Mouse (Mus musculus) hindbrain, embryonic 16.5 days (tissue): Measurements from ENCODE around the gene Rbm34. TPM values are rescaled to one million over a fixed set of nuclear protein-coding genes. Genes with fewer than 3 reads are reported as not detected.
A peak's percentile ranks its signal among the peaks of the same experiment; 100 is the strongest.

Experiments
- ATAC-seq: fragments of 200-750 bp; cut with Nextera tagmentation; 2 replicates; pipeline ENCODE4 v1.8.0; 2017; ENCODE audit warnings: moderate TSS enrichment, moderate library complexity
- H3K27ac ChIP-seq: fragments of 300-500 bp; sonication (generic); 2 replicates; pipeline ENCODE4 v1.5.1; 2014; ENCODE audit warnings: low read depth, mild to moderate bottlenecking, control low read depth, low read length, moderate library complexity
- H3K27me3 ChIP-seq: fragments of 300-500 bp; sonication (generic); replicated peaks from 2 replicates; pipeline ENCODE4 v1.6.1; 2014; ENCODE audit warnings: low read length; ENCODE audit not compliant: control insufficient read depth, insufficient read depth
- H3K36me3 ChIP-seq: fragments of 300-500 bp; sonication (generic); 2 replicates; pipeline ENCODE4 v1.6.1; 2014; ENCODE audit warnings: mild to moderate bottlenecking, low read length, moderate library complexity, mixed read lengths; ENCODE audit not compliant: control insufficient read depth, insufficient read depth
- H3K4me1 ChIP-seq: fragments of 300-500 bp; sonication (generic); 2 replicates; pipeline ENCODE4 v1.6.1; 2014; ENCODE audit warnings: low read depth, low read length; ENCODE audit not compliant: control insufficient read depth, insufficient read depth
- H3K4me2 ChIP-seq: fragments of 300-500 bp; sonication (generic); 2 replicates; pipeline ENCODE4 v1.6.1; 2014; ENCODE audit warnings: mild to moderate bottlenecking, low read length, control low read depth, moderate library complexity
- H3K4me3 ChIP-seq: fragments of 300-500 bp; sonication (generic); 2 replicates; pipeline ENCODE4 v1.5.1; 2014; ENCODE audit warnings: mild to moderate bottlenecking, low read length, control low read depth, moderate library complexity
- H3K9ac ChIP-seq: fragments of 300-500 bp; sonication (generic); 2 replicates; pipeline ENCODE4 v1.6.1; 2014; ENCODE audit warnings: low read depth, mild to moderate bottlenecking, control low read depth, low read length, moderate library complexity
- H3K9me3 ChIP-seq: fragments of 300-500 bp; sonication (generic); 2 replicates; pipeline ENCODE4 v1.6.1; 2014; ENCODE audit warnings: mild to moderate bottlenecking, low read length, moderate library complexity; ENCODE audit not compliant: control insufficient read depth
- WGBS: fragments of 180-500 bp; shearing (Covaris S2); extraction: QIAGEN DNeasy Blood & Tissue Kit; methylation state at CpG from one replicate; pipeline ENCODE4 v1.1.7; 2014; 5-methylcytosine and 5-hydroxymethylcytosine counted together
- polyA plus RNA-seq: library from polyadenylated mRNA; unstranded; fragments of >200 nt; fragmentation: Nextera tagmentation; extraction: Ambion mirVana; gene quantifications from 2 replicates; pipeline ENCODE4 v1.2.1, GENCODE M21; 2015

Rbm34 gene
- polyA plus RNA-seq, 1 experiment from 2014 or later = 20.5 TPM

DNA sequence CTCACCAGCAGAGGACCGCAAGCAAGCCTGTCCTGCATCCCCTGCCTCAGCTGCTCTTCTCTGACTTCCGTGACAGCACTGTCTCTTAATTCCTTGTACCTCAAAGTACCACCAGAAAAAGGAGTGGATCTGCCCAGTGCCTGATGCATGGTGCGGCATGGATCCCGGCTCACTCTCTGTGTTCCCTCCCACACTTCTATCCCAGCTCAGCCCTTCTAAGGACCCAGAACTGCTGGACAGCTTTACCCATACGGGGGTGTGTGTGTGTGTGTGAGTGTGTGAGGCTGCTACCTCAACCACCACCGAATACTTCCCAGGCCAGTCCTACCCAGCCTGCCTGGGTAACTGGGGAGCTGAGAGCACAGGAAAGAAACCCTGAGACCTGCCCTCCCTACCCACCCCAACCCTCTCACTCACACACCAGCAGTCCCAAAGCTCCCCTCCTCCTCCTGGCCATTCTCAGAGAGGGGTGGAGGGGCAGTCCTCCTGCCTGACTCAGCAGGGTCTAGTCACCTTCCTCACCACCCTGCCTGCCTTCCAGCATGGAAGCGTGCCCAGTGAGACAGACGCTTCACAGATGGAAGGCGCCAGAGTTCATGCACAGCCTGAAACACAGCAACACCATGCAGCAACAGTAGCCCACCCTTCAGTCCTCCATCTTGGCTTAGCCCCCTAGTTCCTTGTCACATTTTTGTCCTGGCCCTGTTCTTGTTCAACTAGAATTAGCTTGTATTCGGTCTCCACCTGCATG is 41.9 kb downstream of the Rbm34 start:
- Histone ChIP-seq H3K9ac (no peak overlapping the region), H3K4me3 (no peak overlapping the region), H3K4me1 (no peaks in the 10 kb centered on the region), H3K4me2 (no peak overlapping the region), H3K27me3 (no peaks in the 10 kb centered on the region), H3K27ac (no peak overlapping the region), H3K9me3 (no peaks in the 10 kb centered on the region), H3K36me3 (peaks cover 8% of the 10 kb centered on the region)
- ATAC-seq = peak; percentile 41
- WGBS = 89% methylated on average over 10 of the region's 10 CpGs

DNA sequence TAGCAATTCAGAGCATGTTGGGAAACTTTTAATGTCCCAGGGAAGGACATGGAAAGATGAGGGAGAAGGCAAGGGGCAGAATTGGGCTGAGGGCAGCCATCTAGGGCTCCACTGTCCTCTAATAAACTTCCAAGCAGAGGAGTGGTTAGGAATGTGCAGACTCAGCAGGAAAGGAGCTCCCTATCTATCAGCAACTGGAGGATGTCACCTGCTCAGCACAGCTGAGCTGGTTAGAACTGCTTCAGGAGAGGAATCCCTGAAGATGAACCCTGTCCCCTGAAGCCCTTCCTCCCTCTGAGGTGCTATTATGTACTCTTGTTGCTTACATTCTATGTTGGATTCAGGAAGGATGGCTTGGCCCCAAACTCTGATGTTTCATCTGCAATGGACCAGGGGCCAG is 42.8 kb downstream of the Rbm34 start:
- no peaks in the 10 kb centered on the region for H3K9me3 ChIP-seq
- no peak for ATAC-seq

GRCm38 (mm10) chr8:126927058-126927457 is 43.8 kb downstream of the Rbm34 start:
- WGBS = 56% methylated on average over 1 of the region's 1 CpGs
- peaks cover under 1% of the 10 kb centered on the region; the same call in 1 of the 2 replicates for H3K36me3 ChIP-seq
- no peak overlapping the region for H3K27ac ChIP-seq
- no peak overlapping the region for H3K4me2 ChIP-seq
- no peaks in the 10 kb centered on the region for H3K9me3 ChIP-seq
- H3K4me3 ChIP-seq = no peak overlapping the region
- no peaks in the 10 kb centered on the region for H3K27me3 ChIP-seq
- ATAC-seq = no peak
- H3K9ac ChIP-seq = no peak overlapping the region
- no peaks in the 10 kb centered on the region for H3K4me1 ChIP-seq

More for the DNA sequence above, 42.8 kb downstream of the Rbm34 start:
- Histone ChIP-seq H3K4me2 (no peak overlapping the region), H3K27me3 (no peaks in the 10 kb centered on the region), H3K27ac (no peak overlapping the region), H3K9ac (no peak overlapping the region), H3K36me3 (peaks cover 3% of the 10 kb centered on the region; the same call in 1 of the 2 replicates), H3K4me3 (no peak overlapping the region), H3K4me1 (no peaks in the 10 kb centered on the region)

DNA sequence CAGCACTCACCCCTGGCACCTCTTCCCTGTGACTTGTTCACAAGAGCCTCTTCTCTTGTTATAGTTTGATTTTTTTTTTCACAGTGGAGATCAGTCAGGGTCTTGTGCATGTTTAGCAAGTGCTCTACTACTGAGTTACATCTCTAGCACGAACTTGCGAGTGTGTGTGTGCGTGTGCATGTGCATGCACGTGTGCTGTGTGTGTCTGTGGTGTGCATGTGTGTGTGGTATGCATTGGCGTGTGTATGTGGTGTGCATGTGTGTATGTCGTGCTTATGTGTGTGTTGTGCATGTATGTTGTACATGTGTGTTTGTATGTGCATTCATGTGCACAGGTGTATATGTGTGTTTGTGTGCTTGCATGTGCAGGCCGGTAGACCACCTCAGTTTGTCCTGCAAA is 47.9 kb downstream of the Rbm34 start:
- WGBS = 99% methylated on average over 7 of the region's 7 CpGs
- Histone ChIP-seq H3K4me3 (no peak overlapping the region), H3K27me3 (no peaks in the 10 kb centered on the region), H3K4me1 (peaks cover 3% of the 10 kb centered on the region; the same call in 1 of the 2 replicates), H3K36me3 (no peaks in the 10 kb centered on the region), H3K9ac (no peak overlapping the region), H3K27ac (no peak overlapping the region), H3K9me3 (no peaks in the 10 kb centered on the region), H3K4me2 (no peak overlapping the region)
- ATAC-seq = no peak

- Histone ChIP-seq H3K27me3 (no peaks in the 10 kb centered on the region), H3K9me3 (no peaks in the 10 kb centered on the region), H3K27ac (no peak overlapping the region), H3K36me3 (no peaks in the 10 kb centered on the region), H3K9ac (no peak overlapping the region), H3K4me3 (no peak overlapping the region), H3K4me2 (no peak overlapping the region), H3K4me1 (peaks cover 3% of the 10 kb centered on the region; the same call in 1 of the 2 replicates)
- ATAC-seq = no peak
- WGBS = 95% methylated on average over 3 of the region's 3 CpGs
Measured at GRCm38 (mm10) chr8:126921432-126921831, 49.4 kb downstream of the Rbm34 start.

GRCm38 (mm10) chr8:126920845-126921244 is 50.0 kb downstream of the Rbm34 start:
- H3K4me3 ChIP-seq = no peak overlapping the region
- H3K4me2 ChIP-seq = no peak overlapping the region
- H3K4me1 ChIP-seq = peaks cover 3% of the 10 kb centered on the region; the same call in 1 of the 2 replicates
- 22% methylated on average over 3 of the region's 3 CpGs for WGBS
- ATAC-seq = peak; percentile 92
- H3K9ac ChIP-seq = no peak overlapping the region
- no peaks in the 10 kb centered on the region for H3K36me3 ChIP-seq
- H3K27ac ChIP-seq = no peak overlapping the region
- no peaks in the 10 kb centered on the region for H3K27me3 ChIP-seq
- H3K9me3 ChIP-seq = no peaks in the 10 kb centered on the region

DNA sequence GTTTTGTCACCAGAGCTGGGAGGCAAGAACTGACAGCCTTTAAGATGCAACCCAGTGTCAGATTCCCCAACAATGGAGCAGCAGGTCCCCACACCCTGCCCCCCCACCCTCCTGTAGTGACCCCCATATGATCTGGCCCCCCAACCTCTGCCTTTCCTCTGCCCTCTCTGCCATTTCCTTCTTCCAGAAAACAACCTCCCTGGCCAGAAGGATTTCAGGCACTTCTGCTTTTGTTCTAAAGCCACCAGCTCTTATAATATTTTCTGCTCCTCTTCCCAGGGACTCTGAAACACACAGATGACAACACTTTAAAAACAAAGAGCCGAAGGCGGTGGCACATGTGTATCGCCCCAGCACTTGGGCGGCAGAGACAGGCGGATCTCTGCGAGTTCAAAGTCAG is 50.5 kb downstream of the Rbm34 start:
- no peaks in the 10 kb centered on the region for H3K9me3 ChIP-seq
- H3K36me3 ChIP-seq = no peaks in the 10 kb centered on the region
- peaks cover 3% of the 10 kb centered on the region; the same call in 1 of the 2 replicates for H3K4me1 ChIP-seq
- peak; percentile 2; the same call in 1 of the 2 replicates for ATAC-seq
- no peaks in the 10 kb centered on the region for H3K27me3 ChIP-seq
- H3K9ac ChIP-seq = no peak overlapping the region
- WGBS = 81% methylated on average over 6 of the region's 6 CpGs
- H3K4me2 ChIP-seq = no peak overlapping the region
- H3K27ac ChIP-seq = no peak overlapping the region
- no peak overlapping the region for H3K4me3 ChIP-seq

DNA sequence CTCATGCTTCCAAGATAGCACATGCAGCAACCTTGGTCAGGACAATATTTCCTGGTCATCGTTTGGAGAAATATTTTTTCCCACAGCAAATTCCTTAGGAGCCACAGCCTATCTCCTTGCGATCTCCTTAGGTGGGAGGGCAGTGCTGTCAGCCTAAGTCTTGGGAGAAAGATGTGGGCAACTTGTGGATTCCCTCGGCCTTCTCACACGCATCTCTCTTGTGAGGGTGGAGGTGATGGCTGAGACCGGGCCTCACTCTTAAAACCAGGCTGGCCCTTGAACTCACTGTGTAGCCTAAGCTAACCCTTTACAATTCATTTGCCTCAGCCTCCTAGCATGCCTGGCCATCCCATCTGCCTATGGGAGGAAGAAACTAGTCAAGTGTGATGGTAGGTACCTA is 51.2 kb downstream of the Rbm34 start:
- Histone ChIP-seq H3K27me3 (no peaks in the 10 kb centered on the region), H3K9me3 (no peaks in the 10 kb centered on the region), H3K4me3 (no peak overlapping the region), H3K4me1 (peaks cover 4% of the 10 kb centered on the region), H3K9ac (no peak overlapping the region), H3K27ac (no peak overlapping the region), H3K36me3 (no peaks in the 10 kb centered on the region), H3K4me2 (no peak overlapping the region)
- 91% methylated on average over 5 of the region's 5 CpGs for WGBS
- no peak for ATAC-seq

GRCm38 (mm10) chr8:126919255-126919654 is 51.6 kb downstream of the Rbm34 start:
- Histone ChIP-seq H3K27ac (no peak overlapping the region), H3K4me1 (peaks cover 8% of the 10 kb centered on the region), H3K27me3 (no peaks in the 10 kb centered on the region), H3K4me3 (no peak overlapping the region), H3K9ac (no peak overlapping the region), H3K36me3 (no peaks in the 10 kb centered on the region), H3K9me3 (no peaks in the 10 kb centered on the region), H3K4me2 (no peak overlapping the region)
- WGBS = 61% methylated on average over 2 of the region's 2 CpGs
- ATAC-seq = no peak
